In genomic region chr7:33944940-33945339, GRCm38 (mm10) we compare ENCODE assay signal across 16 mouse cellular contexts.
"Had no signal": no experiment of that assay in that cellular context is flagged by ENCODE, and none has a peak within 500 bp of the region (broad histone marks: within the 10 kb centered on the region; RNA-seq: fewer than 3 reads in every experiment).

Scgb2b26 (minus strand) TSS chr7:33945040.

- DNase-seq: cerebellum, adult 8-10 months; cerebellum, adult 9-10 months; cerebellum, adult 9-11 months; cerebellum, postnatal 10 days; cerebellum, postnatal 14 days; cerebellum, postnatal 25 days; cerebellum, postnatal 36 days; embryo, embryonic 11 days; forebrain, postnatal 0 days; gastrocnemius, adult 2 months; gastrocnemius, postnatal 10 days; gastrocnemius, postnatal 14 days; gastrocnemius, postnatal 25 days; gastrocnemius, postnatal 36 days; heart, adult 18-20 months; heart, adult 2 months had no signal
